Mouse (Mus musculus) embryonic fibroblast, embryonic 13.5 days (primary cell): Measurements from ENCODE around the gene Ifitm2. TPM values are rescaled to one million over a fixed set of nuclear protein-coding genes. Genes with fewer than 3 reads are reported as not detected.
"Not testable (repeated sequence)": the region's sequence is repeated elsewhere in the genome, so short reads cannot be mapped to it uniquely, and the experiment has no call there.

Experiments
- H3K27ac ChIP-seq: 2 replicates; pipeline ENCODE4 v1.5.1; 2012; ENCODE audit warnings: low read length, control low read depth, inconsistent platforms; ENCODE audit not compliant: insufficient read depth
- H3K4me1 ChIP-seq: 2 replicates; pipeline ENCODE4 v1.6.1; 2011; ENCODE audit warnings: low read length; ENCODE audit not compliant: control insufficient read depth, insufficient read depth
- H3K4me3 ChIP-seq: 2 replicates; pipeline ENCODE4 v1.5.1; 2011; ENCODE audit warnings: mild to moderate bottlenecking, control low read depth, low read length; ENCODE audit not compliant: insufficient read depth
- CTCF ChIP-seq: IDR thresholded peaks from 2 replicates; pipeline ENCODE4 v1.5.1; 2011; ENCODE audit warnings: mild to moderate bottlenecking, control low read depth, low read length, moderate library complexity, borderline replicate concordance; ENCODE audit not compliant: insufficient read depth
- POLR2A ChIP-seq: IDR thresholded peaks from 2 replicates; pipeline ENCODE4 v1.6.1; 2011; ENCODE audit warnings: low read depth, mild to moderate bottlenecking, control low read depth, low read length, moderate library complexity
- polyA plus RNA-seq: library from polyadenylated mRNA; stranded (reverse); fragments of >200 nt; gene quantifications from 2 replicates; pipeline ENCODE4 v1.2.4, GENCODE M21; 2011; ENCODE audit warnings: low read depth; ENCODE audit not compliant: missing spikeins, insufficient read length

Gene Ifitm2
- polyA plus RNA-seq, 1 experiment = 857 TPM

DNA sequence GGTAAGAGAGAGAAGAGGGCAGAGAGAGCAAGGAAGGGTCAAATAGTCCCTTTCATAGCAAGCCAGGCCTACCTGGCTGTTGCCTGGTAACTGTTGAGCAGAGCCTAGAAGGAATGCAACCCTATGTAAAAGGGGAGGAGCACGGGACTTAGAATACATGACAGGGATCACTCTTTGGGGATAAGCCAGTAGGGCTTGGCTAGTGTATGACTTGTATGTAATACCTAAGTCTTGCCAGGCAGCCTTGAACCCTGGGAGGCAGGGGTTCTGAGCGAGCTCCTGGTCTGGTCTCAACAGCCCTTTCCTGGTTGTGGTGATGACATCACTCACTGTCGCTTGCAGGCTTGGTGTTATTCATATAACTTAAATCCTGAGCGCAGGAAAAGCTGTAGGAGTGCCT is 33.2 kb upstream of the Ifitm2 start:
- no peak for TF ChIP-seq POLR2A
- TF ChIP-seq CTCF = no peak

DNA sequence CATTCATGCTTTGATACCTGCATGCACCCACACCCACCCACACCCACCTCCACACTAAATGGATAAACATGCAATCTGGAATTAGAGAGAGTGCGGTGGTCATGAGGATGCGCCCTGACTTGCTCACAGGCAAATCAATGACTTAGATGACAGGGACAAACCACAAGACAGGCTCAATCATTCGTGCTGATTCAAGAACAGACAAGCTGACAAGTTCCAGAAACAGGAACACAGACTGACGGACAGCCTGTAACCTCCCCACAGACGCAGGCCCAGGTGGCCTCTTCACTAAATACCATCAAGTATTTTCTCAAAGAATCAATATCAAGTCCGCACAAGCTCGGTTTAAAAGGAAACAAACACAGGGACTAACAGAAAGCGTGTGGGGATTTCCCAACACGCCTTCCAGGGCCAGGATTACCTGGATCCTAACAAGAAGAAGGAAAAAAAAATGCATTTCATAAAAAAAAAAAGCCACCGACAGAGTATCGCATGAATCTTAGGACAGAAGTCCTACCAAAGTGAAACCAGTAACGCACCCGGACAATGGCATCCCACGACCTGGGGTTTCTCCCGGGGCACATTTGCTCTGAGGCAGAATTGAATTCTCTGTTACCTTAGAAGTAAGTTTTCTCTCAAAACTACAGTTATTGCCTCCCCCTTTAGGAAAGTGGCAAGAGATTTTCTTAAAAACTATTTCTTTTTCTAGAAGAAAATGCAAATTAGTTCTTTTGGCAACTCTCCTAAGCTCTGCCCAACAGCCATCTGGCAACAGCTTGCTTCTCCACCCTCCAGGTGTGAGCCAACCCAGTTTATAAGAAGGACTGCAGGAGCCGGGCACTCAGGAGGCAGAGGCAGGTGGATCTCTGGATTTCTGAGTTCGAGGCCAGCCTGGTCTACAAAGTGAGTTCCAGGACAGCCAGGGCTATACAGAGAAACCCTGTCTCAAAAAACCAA is 31.7 kb upstream of the Ifitm2 start:
- no peak overlapping the region for H3K27ac ChIP-seq
- H3K4me1 ChIP-seq = no peaks in the 10 kb centered on the region
- no peak for TF ChIP-seq CTCF
- TF ChIP-seq POLR2A = no peak
- no peak overlapping the region for H3K4me3 ChIP-seq

More for the DNA sequence above, 33.2 kb upstream of the Ifitm2 start:
- Histone ChIP-seq H3K4me1 (no peaks in the 10 kb centered on the region), H3K27ac (no peak overlapping the region), H3K4me3 (no peak overlapping the region)

DNA sequence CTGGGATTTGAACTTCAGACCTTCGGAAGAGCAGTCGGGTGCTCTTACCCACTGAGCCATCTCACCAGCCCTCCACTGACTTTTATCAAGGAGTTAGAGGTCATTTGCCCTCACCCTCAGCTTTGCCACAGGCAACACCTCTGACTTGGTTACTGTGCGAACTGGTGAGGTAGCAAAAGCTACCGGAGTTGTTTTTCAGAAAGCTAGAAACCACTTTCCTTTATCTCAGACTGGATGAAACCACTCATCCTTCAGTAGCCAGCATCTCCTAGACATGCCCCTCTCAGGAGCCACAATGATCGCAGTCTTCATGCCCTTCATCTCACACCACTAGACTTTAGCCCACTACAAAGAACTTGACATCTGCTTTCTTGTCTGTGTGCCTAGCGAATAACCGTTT is 27.2 kb upstream of the Ifitm2 start:
- Histone ChIP-seq H3K4me1 (no peaks in the 10 kb centered on the region; the same call in 1 of the 2 replicates), H3K4me3 (no peak overlapping the region), H3K27ac (no peak overlapping the region)
- TF ChIP-seq POLR2A (no peak), CTCF (no peak)

DNA sequence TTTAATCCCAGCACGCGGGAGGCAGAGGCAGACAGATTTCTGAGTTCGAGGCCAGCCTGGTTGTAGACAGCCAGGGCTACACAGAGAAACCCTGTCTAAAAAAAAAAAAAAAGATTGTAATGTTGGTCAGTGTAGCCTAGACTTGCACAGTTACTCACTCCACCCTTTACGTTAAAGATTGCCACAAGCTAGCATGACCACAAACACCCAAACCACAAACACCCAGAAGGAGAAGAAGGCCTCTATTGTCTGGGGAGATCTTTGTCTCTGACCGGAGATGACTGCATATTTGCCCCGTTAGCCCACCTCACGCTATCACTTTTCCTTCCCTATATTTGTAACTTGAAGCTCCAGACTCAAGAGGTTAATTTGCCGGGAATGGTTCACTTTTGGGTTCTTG is 25.9 kb upstream of the Ifitm2 start:
- no peak overlapping the region for H3K27ac ChIP-seq

DNA sequence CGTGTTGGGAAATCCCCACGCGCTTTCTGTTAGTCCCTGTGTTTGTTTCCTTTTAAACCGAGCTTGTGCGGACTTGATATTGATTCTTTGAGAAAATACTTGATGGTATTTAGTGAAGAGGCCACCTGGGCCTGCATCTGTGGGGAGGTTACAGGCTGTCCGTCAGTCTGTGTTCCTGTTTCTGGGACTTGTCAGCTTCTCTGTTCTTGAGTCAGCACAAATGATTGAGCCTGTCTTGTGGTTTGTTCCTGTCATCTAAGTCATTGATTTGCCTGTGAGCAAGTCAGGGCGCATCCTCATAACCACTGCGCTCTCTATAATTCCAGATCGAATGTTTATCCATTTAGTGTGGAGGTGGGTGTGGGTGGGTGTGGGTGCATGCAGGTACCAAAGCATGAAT is 20.9 kb upstream of the Ifitm2 start:
- peaks cover 17% of the 10 kb centered on the region for H3K4me1 ChIP-seq
- H3K4me3 ChIP-seq, H3K27ac ChIP-seq: not testable (repeated sequence)

More for the DNA sequence above, 25.9 kb upstream of the Ifitm2 start:
- Histone ChIP-seq H3K4me1 (no peaks in the 10 kb centered on the region; the same call in 1 of the 2 replicates), H3K4me3 (no peak overlapping the region)
- TF ChIP-seq POLR2A = no peak
- no peak for TF ChIP-seq CTCF

DNA sequence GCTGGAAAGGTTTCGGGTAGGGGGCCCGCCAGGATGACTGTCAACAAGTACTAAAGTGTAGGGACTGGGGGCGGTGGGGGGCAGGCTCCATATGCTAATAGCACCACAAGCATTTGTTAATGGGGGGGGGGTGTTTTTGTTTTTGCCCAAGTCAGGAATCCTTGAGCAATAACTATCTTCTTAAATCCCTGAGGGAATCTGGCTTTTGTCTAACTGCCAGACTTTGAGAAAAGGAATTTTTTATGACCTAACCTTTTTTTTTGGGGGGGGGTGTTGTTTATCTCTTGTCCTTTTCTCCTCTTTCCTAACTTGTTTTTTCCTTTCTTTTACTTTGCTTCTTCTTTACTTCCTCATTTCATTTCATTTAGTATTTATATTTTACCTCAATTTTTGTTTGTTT is 19.7 kb upstream of the Ifitm2 start:
- peaks cover 17% of the 10 kb centered on the region for H3K4me1 ChIP-seq
- no peak overlapping the region for H3K27ac ChIP-seq
- TF ChIP-seq POLR2A (no peak), CTCF (no peak)
- no peak overlapping the region for H3K4me3 ChIP-seq

DNA sequence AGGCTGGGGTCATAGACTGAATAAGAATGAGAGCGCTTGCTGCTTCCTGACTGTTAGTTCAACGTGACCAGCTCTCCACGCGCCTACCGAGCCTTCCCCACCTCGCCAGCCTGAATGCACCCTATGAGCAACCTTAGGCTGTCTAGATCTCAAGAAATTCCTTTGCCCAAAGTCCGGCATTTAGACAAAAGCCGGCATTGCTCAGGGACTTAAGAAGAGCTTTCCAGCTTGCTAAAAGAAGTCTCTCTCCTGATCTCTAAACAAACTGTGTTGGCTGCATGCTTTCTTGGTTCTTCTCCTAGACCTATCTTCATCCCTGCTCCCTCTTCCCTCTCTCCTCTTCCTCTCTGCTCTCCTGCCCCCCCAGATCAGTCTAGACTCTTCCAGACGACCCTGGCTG is 19.2 kb upstream of the Ifitm2 start:
- peaks cover 17% of the 10 kb centered on the region for H3K4me1 ChIP-seq
- no peak overlapping the region for H3K4me3 ChIP-seq
- TF ChIP-seq CTCF = no peak
- no peak for TF ChIP-seq POLR2A
- H3K27ac ChIP-seq = 0 out of 2 replicates have a peak overlapping the region, but pooled peaks have one; percentile 43

DNA sequence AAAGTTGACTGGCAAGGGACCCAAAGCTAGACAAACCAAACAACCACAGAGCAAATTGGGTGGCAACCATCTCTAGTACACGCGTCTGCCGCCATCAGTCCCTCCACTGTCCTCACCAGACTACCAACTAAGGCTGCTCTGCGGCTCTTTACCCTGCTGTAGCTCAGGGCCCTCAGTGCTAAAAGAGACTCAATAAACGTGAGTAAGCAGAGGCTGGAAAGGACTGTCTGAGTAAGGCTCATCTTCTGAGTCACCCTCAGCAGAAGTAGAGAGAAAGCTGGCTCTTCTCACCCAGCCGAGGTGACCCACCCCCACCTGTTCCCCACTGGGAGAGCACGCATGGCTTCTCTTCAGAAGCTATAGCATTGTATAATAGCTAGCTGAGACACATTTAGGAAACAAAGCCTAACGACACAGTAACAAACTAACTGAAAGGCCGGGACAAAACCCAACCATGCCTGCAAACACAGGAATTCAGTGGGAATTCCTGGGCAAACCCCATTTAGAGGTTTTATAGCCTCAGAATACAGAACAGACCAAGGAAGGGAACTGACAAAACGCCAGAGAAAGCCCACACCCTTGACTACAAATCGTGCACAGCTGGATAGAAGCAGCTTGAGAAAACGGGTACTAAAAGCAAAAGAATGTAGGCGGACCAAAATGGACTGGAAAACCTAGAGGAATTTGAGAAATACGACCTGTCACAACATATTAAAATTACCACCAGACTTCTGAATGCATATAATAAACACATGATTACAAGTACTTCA is 17.8 kb upstream of the Ifitm2 start:
- TF ChIP-seq CTCF (no peak), POLR2A (no peak)
- no peak overlapping the region for H3K4me3 ChIP-seq
- peak overlapping the region; percentile 81 for H3K27ac ChIP-seq
- H3K4me1 ChIP-seq = peaks cover 17% of the 10 kb centered on the region

DNA sequence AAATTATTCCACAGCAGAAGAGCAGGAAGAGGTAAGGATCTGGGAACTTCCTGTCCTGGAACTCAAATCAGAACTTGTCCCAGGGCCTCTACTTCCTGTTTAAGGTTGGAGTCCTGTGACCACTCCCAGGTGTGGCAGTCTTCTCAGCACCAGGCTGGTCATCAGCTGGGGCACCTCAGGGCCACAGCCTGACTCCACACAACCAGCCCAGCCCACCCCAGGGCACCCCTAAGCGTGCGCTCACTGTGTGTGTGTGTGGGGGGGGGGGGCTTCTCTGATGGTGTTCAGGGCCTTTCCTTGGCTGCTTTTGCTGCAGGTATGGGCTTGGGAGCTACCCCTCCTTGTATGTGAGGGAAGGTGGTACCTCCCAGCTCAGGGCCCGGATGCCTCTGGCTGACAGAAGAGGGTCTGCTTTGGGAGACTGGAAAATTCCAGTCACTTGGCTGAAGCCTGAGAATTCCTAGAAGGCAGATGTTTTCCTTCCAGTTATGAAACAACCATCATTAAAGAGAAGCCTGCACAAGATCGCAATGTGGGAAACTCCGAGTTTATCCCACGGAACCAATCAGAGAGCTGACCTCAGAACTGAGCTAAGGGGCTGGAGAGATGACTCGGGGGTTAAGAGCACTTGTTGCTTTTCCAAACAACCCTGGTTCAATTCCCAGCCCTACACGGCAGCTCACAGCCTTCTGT is 15.8 kb upstream of the Ifitm2 start:
- Histone ChIP-seq H3K27ac (no peak overlapping the region), H3K4me3 (no peak overlapping the region), H3K4me1 (peaks cover 20% of the 10 kb centered on the region)
- TF ChIP-seq POLR2A (no peak), CTCF (no peak)
